Mouse (Mus musculus) limb, embryonic 14.5 days (tissue): ENCODE measurements around the gene Syde1. TPM values are rescaled to one million over a fixed set of nuclear protein-coding genes. Genes with fewer than 3 reads are reported as not detected.
"Not testable (repeated sequence)": the region's sequence is repeated elsewhere in the genome, so short reads cannot be mapped to it uniquely, and the experiment has no call there.

Experiments
- ATAC-seq: fragments of 200-750 bp; cut with Nextera tagmentation; 2 replicates; pipeline ENCODE4 v1.8.0; 2017; ENCODE audit warnings: low read depth, moderate number of reproducible peaks, moderate TSS enrichment; ENCODE audit not compliant: low FRiP score
- DNase-seq: peaks from one replicate; pipeline ENCODE4 v3.0.0-alpha.2; 2015; ENCODE audit warnings: low spot score
- H3K27ac ChIP-seq: fragments of 300-500 bp; sonication (generic); replicated peaks from 2 replicates; pipeline ENCODE4 v1.5.1; 2014; ENCODE audit warnings: low read depth, mild to moderate bottlenecking, low read length, moderate library complexity, mixed read lengths
- H3K27me3 ChIP-seq: fragments of 300-500 bp; sonication (generic); 2 replicates; pipeline ENCODE4 v1.6.1; 2014; ENCODE audit warnings: low read length, mixed read lengths; ENCODE audit not compliant: control insufficient read depth, insufficient read depth
- H3K36me3 ChIP-seq: fragments of 300-500 bp; sonication (generic); 2 replicates; pipeline ENCODE4 v1.6.1; 2014; ENCODE audit warnings: mild to moderate bottlenecking, low read length, moderate library complexity, mixed read lengths; ENCODE audit not compliant: control insufficient read depth, insufficient read depth
- H3K4me1 ChIP-seq: fragments of 300-500 bp; sonication (generic); 2 replicates; pipeline ENCODE4 v1.6.1; 2014; ENCODE audit warnings: antibody characterized with exemption, low read length, mixed read lengths; ENCODE audit not compliant: control insufficient read depth, insufficient read depth
- H3K4me2 ChIP-seq: fragments of 300-500 bp; sonication (generic); replicated peaks from 2 replicates; pipeline ENCODE4 v1.6.1; 2014; ENCODE audit warnings: low read depth, mild to moderate bottlenecking, low read length, moderate library complexity; ENCODE audit not compliant: severe bottlenecking
- H3K4me3 ChIP-seq: fragments of 300-500 bp; sonication (generic); replicated peaks from 2 replicates; pipeline ENCODE4 v1.5.1; 2014; ENCODE audit warnings: low read length
- H3K9ac ChIP-seq: fragments of 300-500 bp; sonication (generic); 2 replicates; pipeline ENCODE4 v1.6.1; 2014; ENCODE audit warnings: mild to moderate bottlenecking, low read depth, low read length, moderate library complexity; ENCODE audit not compliant: severe bottlenecking
- H3K9me3 ChIP-seq: fragments of 300-500 bp; sonication (generic); 2 replicates; pipeline ENCODE4 v1.6.1; 2016; ENCODE audit warnings: low read length; ENCODE audit not compliant: control insufficient read depth
- POLR2A ChIP-seq: fragments of 200-500 bp; IDR thresholded peaks from 2 replicates; pipeline ENCODE4 v1.8.0; 2012; ENCODE audit warnings: inconsistent platforms, mild to moderate bottlenecking, moderate library complexity, borderline replicate concordance; ENCODE audit not compliant: insufficient read depth, insufficient read length; ENCODE audit errors: extremely low read depth
- WGBS: fragments of 180-500 bp; shearing (Covaris S2); extraction: QIAGEN DNeasy Blood & Tissue Kit; methylation state at CpG from one replicate; pipeline ENCODE4 v1.1.7; 2014; 5-methylcytosine and 5-hydroxymethylcytosine counted together
- polyA plus RNA-seq, 2 experiments: library from polyadenylated mRNA; depleted of rRNA in 1 of 2; stranded (reverse) in 1 of 2; unstranded in 1 of 2; fragments of >200 nt; fragmentation: Nextera tagmentation in 1 of 2; extraction: Ambion mirVana in 1 of 2; gene quantifications; 2 replicates each; pipeline versions ENCODE4 v1.2.1 to v1.2.3; 2012 to 2014

Gene Syde1
- polyA plus RNA-seq (2012; rRNA removed) (49.2 and 60.9 TPM in 2 replicates), polyA plus RNA-seq (2014; fragmentation: Nextera tagmentation; extraction: Ambion mirVana) (24.4 and 29.0 TPM in 2 replicates)

DNA sequence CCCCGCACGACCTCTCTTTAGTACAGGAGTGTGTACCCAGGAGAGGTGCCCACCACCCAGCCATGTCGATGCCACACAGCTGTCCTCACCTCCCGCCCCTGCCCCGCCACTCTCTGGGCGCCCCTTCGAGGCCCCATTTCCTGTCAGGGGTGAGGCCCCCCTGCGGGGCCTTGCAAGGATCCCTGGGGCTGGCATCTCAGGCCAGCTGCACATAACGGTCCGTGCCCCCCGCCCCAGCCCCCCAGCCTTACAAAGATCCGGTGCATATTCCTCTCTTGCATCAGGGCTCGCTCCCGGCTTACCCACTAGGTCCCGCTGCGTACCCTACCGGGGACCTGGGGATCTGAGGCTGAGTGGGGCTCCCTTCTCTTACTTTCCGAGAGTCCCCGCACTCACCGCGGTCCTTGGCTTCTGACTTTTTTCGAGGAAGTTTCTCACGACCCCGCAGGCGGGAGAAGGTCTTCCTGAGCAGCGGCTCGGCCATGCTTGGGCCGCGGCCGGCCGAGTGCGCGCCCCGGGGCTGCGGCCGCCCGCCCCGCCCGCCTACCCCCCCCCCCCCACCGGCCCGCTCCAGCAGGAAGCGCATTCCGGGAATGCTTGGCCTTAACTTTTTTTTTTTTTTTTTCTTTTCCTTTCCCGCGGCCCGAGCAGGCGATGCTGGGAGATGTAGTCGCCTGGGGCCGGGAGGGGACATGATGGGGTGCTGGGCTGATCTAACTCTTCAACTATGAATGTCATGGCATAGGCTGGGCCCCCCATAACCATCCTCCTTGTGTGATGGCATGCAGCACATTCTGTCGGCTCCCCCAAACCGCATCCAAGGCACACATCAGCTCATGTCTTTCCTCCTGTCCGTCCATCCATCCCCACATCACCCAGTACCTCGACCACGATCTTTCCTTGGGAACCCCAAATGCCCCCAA, at the start of gene Syde1:
Gene Syde1 (minus strand): TSS at position 559 of the 923 bp plus-strand sequence.
- no peaks in the 10 kb centered on the region for H3K9me3 ChIP-seq
- H3K27ac ChIP-seq = peak within 1 kb of the TSS; percentile 84
- H3K36me3 ChIP-seq = peaks cover 30% of the 10 kb centered on the region
- peaks cover 12% of the 10 kb centered on the region for H3K4me1 ChIP-seq
- TF ChIP-seq POLR2A = peak; percentile 76; the same call in 1 of the 2 replicates
- H3K4me3 ChIP-seq = peak within 1 kb of the TSS; percentile 55
- DNase-seq (peak; percentile 75), ATAC-seq (peak; percentile 91)
- H3K27me3 ChIP-seq = no peaks in the 10 kb centered on the region
- WGBS = 5% methylated on average over 38 of the region's 54 CpGs
- H3K4me2 ChIP-seq = peak within 1 kb of the TSS; percentile 74
- H3K9ac ChIP-seq = peak within 1 kb of the TSS; percentile 77

DNA sequence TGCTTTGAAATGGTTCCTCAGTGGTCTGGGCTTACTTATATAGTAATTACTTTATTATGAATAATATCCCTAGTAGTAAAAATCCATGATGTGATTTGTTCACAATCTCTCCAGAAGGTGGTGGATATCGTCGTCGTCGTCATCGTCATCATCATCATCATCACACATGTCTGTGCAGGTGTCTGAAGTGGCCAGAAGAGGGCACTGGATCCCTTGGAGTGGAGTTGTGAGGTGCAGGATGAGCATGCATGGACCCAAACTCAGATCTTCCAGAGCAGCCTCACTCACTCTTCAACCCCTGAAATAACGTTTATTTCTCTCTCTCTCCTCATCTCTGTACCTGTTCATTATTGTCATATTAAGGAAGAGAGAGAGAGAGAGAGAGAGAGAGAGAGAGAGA, 40.5 kb upstream of the Syde1 start:
- Histone ChIP-seq H3K4me2 (no peak overlapping the region), H3K27ac (no peak overlapping the region), H3K36me3 (no peaks in the 10 kb centered on the region), H3K4me1 (no peaks in the 10 kb centered on the region), H3K27me3 (no peaks in the 10 kb centered on the region), H3K9me3 (no peaks in the 10 kb centered on the region), H3K9ac (no peak overlapping the region), H3K4me3 (no peak overlapping the region)
- 13% methylated on average over 6 of the region's 6 CpGs for WGBS
- ATAC-seq (no peak; the same call in 1 of the 2 replicates), DNase-seq (peak; percentile 30)
- TF ChIP-seq POLR2A = no peak

GRCm38 (mm10) chr10:78630194-78630593, 38.4 kb upstream of the Syde1 start:
- no peaks in the 10 kb centered on the region for H3K27me3 ChIP-seq
- WGBS = 70% methylated on average over 4 of the region's 4 CpGs
- H3K9me3 ChIP-seq = no peaks in the 10 kb centered on the region
- H3K9ac ChIP-seq = no peak overlapping the region
- H3K27ac ChIP-seq = no peak overlapping the region
- ATAC-seq = no peak
- no peak for DNase-seq
- no peak for TF ChIP-seq POLR2A
- H3K4me2 ChIP-seq = no peak overlapping the region
- H3K4me3 ChIP-seq = no peak overlapping the region
- H3K4me1 ChIP-seq = no peaks in the 10 kb centered on the region
- no peaks in the 10 kb centered on the region for H3K36me3 ChIP-seq

- H3K4me1 ChIP-seq, H3K4me2 ChIP-seq, H3K36me3 ChIP-seq, DNase-seq, H3K27ac ChIP-seq, H3K9ac ChIP-seq, H3K27me3 ChIP-seq, H3K9me3 ChIP-seq, H3K4me3 ChIP-seq, ATAC-seq: not testable (repeated sequence)
- 74% methylated on average over 3 of the region's 3 CpGs for whole genome bisulfite sequencing
Measured at GRCm38 (mm10) chr10:78623143-78623542, 31.4 kb upstream of the Syde1 start.

DNA sequence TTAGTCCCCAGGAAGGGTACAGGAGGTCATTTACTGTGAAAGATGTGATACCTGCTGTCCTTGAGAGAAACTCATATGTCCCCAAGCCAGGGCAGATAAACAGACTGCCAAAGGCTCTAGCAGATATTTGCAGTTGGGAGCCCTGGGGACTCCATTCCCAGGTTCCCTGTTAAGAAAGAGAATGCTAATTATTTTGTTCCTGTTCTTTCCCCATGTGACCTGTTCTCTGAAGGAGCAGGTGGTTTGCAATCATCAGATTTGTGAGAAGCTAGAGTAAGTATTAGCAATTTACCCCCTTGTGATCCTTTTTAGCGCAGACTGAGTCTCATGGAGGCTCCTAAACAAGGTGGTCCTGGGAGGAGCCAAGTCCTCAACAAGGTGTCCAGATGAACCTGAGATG, 26.2 kb upstream of the Syde1 start, which contains the start of gene Olfr1357:
Gene Olfr1357 (minus strand): TSS at position 101 of the 400 bp plus-strand sequence.
- Histone ChIP-seq H3K27me3 (no peaks in the 10 kb centered on the region), H3K27ac (no peak within 1 kb of the TSS), H3K4me2 (no peak within 1 kb of the TSS), H3K36me3 (no peaks in the 10 kb centered on the region), H3K4me1 (no peaks in the 10 kb centered on the region), H3K9me3 (no peaks in the 10 kb centered on the region), H3K9ac (no peak within 1 kb of the TSS), H3K4me3 (no peak within 1 kb of the TSS)
- DNase-seq (no peak), ATAC-seq (no peak)
- WGBS = 89% methylated on average over 1 of the region's 1 CpGs
- TF ChIP-seq POLR2A = no peak
